Mouse (Mus musculus) B cell, adult (primary cell): Measurements from ENCODE around the gene Stk31. TPM values are rescaled to one million over a fixed set of nuclear protein-coding genes. Genes with fewer than 3 reads are reported as not detected.

Experiments
- total RNA-seq: library from RNA; stranded (reverse); gene quantifications from 4 replicates; pipeline ENCODE4 v1.2.4, GENCODE M21; 2023; ENCODE audit not compliant: inconsistent age

Stk31 gene
- total RNA-seq = 0.19 TPM in 1 of 4 replicates, not detected in the others

GRCm38 (mm10) chr6:49395316-49395715 is at the start of gene Stk31:
Gene Stk31 (plus strand): TSS chr6:49395604.

DNA sequence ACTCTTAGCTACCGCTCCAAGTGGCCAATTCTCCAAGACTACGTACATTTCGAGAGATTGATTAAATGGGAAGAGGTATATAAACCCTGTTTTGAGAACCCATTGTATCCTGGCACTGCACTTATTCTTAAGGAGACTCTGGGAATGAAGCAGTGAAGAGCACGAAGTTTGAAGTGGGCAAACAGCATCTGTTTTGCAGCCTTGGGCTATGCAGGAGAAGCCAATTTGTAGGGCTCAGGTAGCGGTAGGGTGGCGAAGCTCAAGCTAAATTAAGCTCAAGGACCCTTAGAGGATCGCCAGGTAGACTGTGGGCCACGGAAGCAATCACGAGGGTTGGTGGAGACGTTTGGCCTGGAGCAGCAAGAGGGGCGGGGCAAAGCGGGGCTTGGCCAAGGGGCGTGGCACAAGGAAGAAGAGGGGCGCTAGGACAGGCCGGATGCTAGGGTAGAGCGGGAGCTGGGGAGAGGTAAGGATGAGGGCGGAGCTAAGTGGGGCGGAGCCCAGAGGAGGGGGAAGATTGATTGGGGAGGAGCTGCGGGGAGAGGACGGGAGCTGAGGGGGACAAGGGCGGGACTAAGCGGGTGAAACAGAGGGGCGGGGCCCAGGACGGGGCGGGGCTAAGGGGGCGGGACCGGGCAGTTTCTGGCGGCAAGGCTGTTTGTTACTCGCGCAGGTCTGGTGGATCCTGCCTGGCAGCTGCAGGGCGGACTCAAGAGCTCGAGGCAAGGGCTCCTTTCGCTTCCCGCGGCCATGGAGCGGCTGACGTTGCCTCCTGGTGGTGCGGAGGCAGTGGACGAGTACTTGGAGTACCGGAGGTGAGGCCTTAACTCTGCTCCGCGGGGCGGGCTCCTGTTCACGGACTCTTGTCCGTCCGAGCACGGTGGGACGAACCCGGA is 28.0 kb upstream of the Stk31 start, which contains the start of gene Fam221a:
Gene Fam221a, plus strand, starts transcription at position 581 of the 896 bp plus-strand sequence.

Other genes starting within 250 kb of the Stk31 start
- gene Igf2bp3, start 180.6 kb upstream of the Stk31 start, total RNA-seq = 1.1 to 2.7 TPM (median 1.5 TPM) in 4 replicates
- gene Tra2a, start 131.6 kb upstream of the Stk31 start, total RNA-seq = 211 to 223 TPM (median 214 TPM) in 4 replicates
- 2.1 to 4.2 TPM (median 2.6 TPM) in 4 replicates for gene Ccdc126, start 76.3 kb upstream of the Stk31 start, total RNA-seq
- gene Fam221a, start 27.9 kb upstream of the Stk31 start, total RNA-seq = 1.2 to 2.4 TPM (median 2.0 TPM) in 4 replicates